Mouse (Mus musculus) forebrain, embryonic 14.5 days (tissue): ENCODE results near the gene Gpha2. TPM values are rescaled to one million over a fixed set of nuclear protein-coding genes. Genes with fewer than 3 reads are reported as not detected.

ENCODE experiments used
- ATAC-seq: fragments of 200-750 bp; cut with Nextera tagmentation; 2 replicates; pipeline ENCODE4 v1.8.0; 2017; ENCODE audit warnings: mild to moderate bottlenecking, moderate library complexity
- DNase-seq: peaks from one replicate; pipeline ENCODE4 v3.0.0-alpha.2; 2015; ENCODE audit warnings: low spot score
- H3K27ac ChIP-seq: fragments of 300-500 bp; sonication (generic); 2 replicates; pipeline ENCODE4 v1.5.1; 2014; ENCODE audit warnings: low read depth, mild to moderate bottlenecking, control low read depth, low read length, moderate library complexity
- H3K27me3 ChIP-seq: fragments of 300-500 bp; sonication (generic); replicated peaks from 2 replicates; pipeline ENCODE4 v1.6.1; 2014; ENCODE audit warnings: low read length, control low read depth, mixed read lengths; ENCODE audit not compliant: control insufficient read depth, insufficient read depth
- H3K36me3 ChIP-seq: fragments of 300-500 bp; sonication (generic); 2 replicates; pipeline ENCODE4 v1.6.1; 2014; ENCODE audit warnings: low read length, control low read depth; ENCODE audit not compliant: control insufficient read depth, insufficient read depth
- H3K4me1 ChIP-seq: fragments of 300-500 bp; sonication (generic); 2 replicates; pipeline ENCODE4 v1.6.1; 2014; ENCODE audit warnings: antibody characterized with exemption, low read length, control low read depth; ENCODE audit not compliant: control insufficient read depth, insufficient read depth
- H3K4me2 ChIP-seq: fragments of 300-500 bp; sonication (generic); 2 replicates; pipeline ENCODE4 v1.6.1; 2014; ENCODE audit warnings: mild to moderate bottlenecking, control low read depth, low read length
- H3K4me3 ChIP-seq: fragments of 300-500 bp; sonication (generic); 2 replicates; pipeline ENCODE4 v1.5.1; 2014; ENCODE audit warnings: low read depth, low read length, control low read depth
- H3K9ac ChIP-seq: fragments of 300-500 bp; sonication (generic); 2 replicates; pipeline ENCODE4 v1.6.1; 2014; ENCODE audit warnings: mild to moderate bottlenecking, low read length, control low read depth, moderate library complexity
- H3K9me3 ChIP-seq: fragments of 300-500 bp; sonication (generic); replicated peaks from 2 replicates; pipeline ENCODE4 v1.6.1; 2016; ENCODE audit warnings: low read length, control low read depth, mixed read lengths; ENCODE audit not compliant: control insufficient read depth
- WGBS: fragments of 180-500 bp; shearing (Covaris S2); extraction: QIAGEN DNeasy Blood & Tissue Kit; methylation state at CpG from one replicate; pipeline ENCODE4 v1.1.7; 2014; 5-methylcytosine and 5-hydroxymethylcytosine counted together
- polyA plus RNA-seq: library from polyadenylated mRNA; unstranded; fragments of >200 nt; fragmentation: Nextera tagmentation; extraction: Ambion mirVana; gene quantifications from 2 replicates; pipeline ENCODE4 v1.2.1, GENCODE M21; 2014

Gpha2 gene
- 0.30 TPM in 1 of 2 replicates, not detected in the other for polyA plus RNA-seq

GRCm38 (mm10) chr19:6226135-6226534, at the start of gene Gpha2:
Gene Gpha2 (plus strand): TSS chr19:6226380.
- Histone ChIP-seq H3K36me3 (peaks cover 49% of the 10 kb centered on the region), H3K27me3 (no peaks in the 10 kb centered on the region), H3K9ac (no peak within 1 kb of the TSS), H3K9me3 (no peaks in the 10 kb centered on the region), H3K4me3 (no peak within 1 kb of the TSS), H3K4me1 (no peaks in the 10 kb centered on the region), H3K4me2 (no peak within 1 kb of the TSS), H3K27ac (no peak within 1 kb of the TSS)
- DNase-seq (no peak), ATAC-seq (no peak)
- 13% methylated on average over 2 of the region's 2 CpGs for WGBS

GRCm38 (mm10) chr19:6178775-6179174, 47.4 kb upstream of the Gpha2 start:
- no peaks in the 10 kb centered on the region for H3K9me3 ChIP-seq
- no peak overlapping the region for H3K9ac ChIP-seq
- no peak overlapping the region for H3K4me2 ChIP-seq
- no peak for ATAC-seq
- no peaks in the 10 kb centered on the region for H3K27me3 ChIP-seq
- H3K27ac ChIP-seq = no peak overlapping the region
- no peaks in the 10 kb centered on the region for H3K4me1 ChIP-seq
- no peaks in the 10 kb centered on the region for H3K36me3 ChIP-seq
- 89% methylated on average over 6 of the region's 6 CpGs for WGBS
- no peak for DNase-seq
- no peak overlapping the region for H3K4me3 ChIP-seq

GRCm38 (mm10) chr19:6181629-6182028, 44.6 kb upstream of the Gpha2 start:
- H3K4me3 ChIP-seq = no peak overlapping the region
- 27% methylated on average over 5 of the region's 5 CpGs for WGBS
- H3K9ac ChIP-seq = no peak overlapping the region
- H3K27me3 ChIP-seq = no peaks in the 10 kb centered on the region
- H3K27ac ChIP-seq = no peak overlapping the region
- H3K4me1 ChIP-seq = no peaks in the 10 kb centered on the region
- no peaks in the 10 kb centered on the region for H3K36me3 ChIP-seq
- DNase-seq (no peak), ATAC-seq (no peak)
- no peaks in the 10 kb centered on the region for H3K9me3 ChIP-seq
- no peak overlapping the region for H3K4me2 ChIP-seq

GRCm38 (mm10) chr19:6182534-6182933, 43.6 kb upstream of the Gpha2 start:
- no peaks in the 10 kb centered on the region for H3K4me1 ChIP-seq
- H3K27me3 ChIP-seq = no peaks in the 10 kb centered on the region
- H3K27ac ChIP-seq = no peak overlapping the region
- H3K9me3 ChIP-seq = no peaks in the 10 kb centered on the region
- H3K9ac ChIP-seq = no peak overlapping the region
- H3K36me3 ChIP-seq = no peaks in the 10 kb centered on the region
- H3K4me2 ChIP-seq = no peak overlapping the region
- ATAC-seq (no peak), DNase-seq (no peak)
- 24% methylated on average over 3 of the region's 3 CpGs for WGBS
- H3K4me3 ChIP-seq = no peak overlapping the region

- no peak within 1 kb of the TSS for H3K4me2 ChIP-seq
- 90% methylated on average over 23 of the region's 23 CpGs for WGBS
Observed at GRCm38 (mm10) chr19:6184131-6184530, 42.0 kb upstream of the Gpha2 start, which contains the start of gene Majin. Gene Majin (plus strand): TSS chr19:6184388.

GRCm38 (mm10) chr19:6204265-6204664, 21.9 kb upstream of the Gpha2 start:
- Histone ChIP-seq H3K36me3 (no peaks in the 10 kb centered on the region), H3K27me3 (no peaks in the 10 kb centered on the region), H3K9me3 (no peaks in the 10 kb centered on the region), H3K9ac (no peak overlapping the region), H3K4me2 (no peak overlapping the region), H3K4me3 (no peak overlapping the region), H3K4me1 (no peaks in the 10 kb centered on the region), H3K27ac (no peak overlapping the region)
- ATAC-seq (no peak), DNase-seq (no peak)
- 72% methylated on average over 2 of the region's 2 CpGs for WGBS

More at GRCm38 (mm10) chr19:6184131-6184530, 42.0 kb upstream of the Gpha2 start, which contains the start of gene Majin:
- H3K9ac ChIP-seq = no peak within 1 kb of the TSS
- H3K27me3 ChIP-seq = no peaks in the 10 kb centered on the region
- no peaks in the 10 kb centered on the region for H3K4me1 ChIP-seq
- ATAC-seq (no peak), DNase-seq (no peak)
- H3K9me3 ChIP-seq = no peaks in the 10 kb centered on the region
- no peaks in the 10 kb centered on the region for H3K36me3 ChIP-seq
- no peak within 1 kb of the TSS for H3K4me3 ChIP-seq
- H3K27ac ChIP-seq = no peak within 1 kb of the TSS

- DNase-seq (no peak), ATAC-seq (no peak)
- Histone ChIP-seq H3K4me2 (no peak overlapping the region), H3K27ac (no peak overlapping the region), H3K9me3 (no peaks in the 10 kb centered on the region), H3K4me3 (no peak overlapping the region), H3K9ac (no peak overlapping the region), H3K27me3 (no peaks in the 10 kb centered on the region), H3K36me3 (no peaks in the 10 kb centered on the region), H3K4me1 (no peaks in the 10 kb centered on the region)
- WGBS = 68% methylated on average over 5 of the region's 5 CpGs
Observed at GRCm38 (mm10) chr19:6206716-6207115, 19.5 kb upstream of the Gpha2 start.

- no peak for ATAC-seq
- Histone ChIP-seq H3K4me2 (no peak overlapping the region), H3K36me3 (no peaks in the 10 kb centered on the region), H3K27me3 (no peaks in the 10 kb centered on the region), H3K9ac (no peak overlapping the region), H3K9me3 (no peaks in the 10 kb centered on the region), H3K4me1 (no peaks in the 10 kb centered on the region), H3K27ac (no peak overlapping the region), H3K4me3 (no peak overlapping the region)
- no peak for DNase-seq
- 84% methylated on average over 6 of the region's 6 CpGs for WGBS
Observed at GRCm38 (mm10) chr19:6216046-6216705, 10.0 kb upstream of the Gpha2 start.

- no peaks in the 10 kb centered on the region for H3K27me3 ChIP-seq
- no peak overlapping the region for H3K9ac ChIP-seq
- ATAC-seq = no peak
- H3K9me3 ChIP-seq = no peaks in the 10 kb centered on the region
- H3K4me2 ChIP-seq = no peak overlapping the region
- no peaks in the 10 kb centered on the region for H3K36me3 ChIP-seq
- no peak for DNase-seq
- 66% methylated on average over 6 of the region's 6 CpGs for WGBS
- H3K27ac ChIP-seq = no peak overlapping the region
- no peak overlapping the region for H3K4me3 ChIP-seq
- no peaks in the 10 kb centered on the region for H3K4me1 ChIP-seq
Observed at GRCm38 (mm10) chr19:6218606-6219005, 7.6 kb upstream of the Gpha2 start.
